Comparison of ENCODE assay signal across 10 mouse cellular contexts in genomic region chr2:30599621-30600020, GRCm38 (mm10). TPM values are rescaled to one million over a fixed set of nuclear protein-coding genes. Genes with fewer than 3 reads are reported as not detected.
DNase-seq lines count a peak whose midpoint lies in the region; ATAC-seq and TF ChIP-seq lines count a peak whose summit lies in the region.
"Had no signal": no experiment of that assay in that cellular context is flagged by ENCODE, and none has a peak within 500 bp of the region (broad histone marks: within the 10 kb centered on the region; RNA-seq: fewer than 3 reads in every experiment).

No protein-coding gene starts in this region.

- no peak overlapping the region for H3K4me3 ChIP-seq in embryonic facial prominence, embryonic 15.5 days (replicated peaks)
- H3K4me3 ChIP-seq in forebrain, embryonic 13.5 days, result no peak overlapping the region
- H3K4me3 ChIP-seq in liver, postnatal 0 days (ENCODE audit: low read depth, low read length), result no peak overlapping the region
- H3K4me3 ChIP-seq: liver, embryonic 12.5 days had no signal

- no peak for TF ChIP-seq CTCF in liver, postnatal 0 days (IDR thresholded peaks at IDR 0.05; ENCODE audit: low read depth)

- peaks cover 62% of the 10 kb centered on the region for H3K4me1 ChIP-seq in embryonic facial prominence, embryonic 15.5 days
- H3K4me1 ChIP-seq in forebrain, embryonic 13.5 days, result peaks cover 43% of the 10 kb centered on the region
- peaks cover 27% of the 10 kb centered on the region for H3K4me1 ChIP-seq in liver, postnatal 0 days (ENCODE audit: insufficient read depth)

- no peak for TF ChIP-seq EP300 in liver, postnatal 0 days (IDR thresholded peaks at IDR 0.05; ENCODE audit: low read depth)

- H3K9me3 ChIP-seq in embryonic facial prominence, embryonic 15.5 days (replicated peaks), result no peaks in the 10 kb centered on the region
- no peaks in the 10 kb centered on the region for H3K9me3 ChIP-seq in forebrain, embryonic 13.5 days (replicated peaks)
- no peaks in the 10 kb centered on the region for H3K9me3 ChIP-seq in liver, postnatal 0 days (ENCODE audit: low read length)
- H3K9me3 ChIP-seq: liver, embryonic 12.5 days had no signal

- H3K27ac ChIP-seq in embryonic facial prominence, embryonic 15.5 days (replicated peaks), result peak overlapping the region; percentile 96
- no peak overlapping the region for H3K27ac ChIP-seq in forebrain, embryonic 13.5 days
- no peak overlapping the region for H3K27ac ChIP-seq in liver, postnatal 0 days (ENCODE audit: low read depth)
- H3K27ac ChIP-seq: liver, embryonic 12.5 days had no signal

- no peaks in the 10 kb centered on the region for H3K27me3 ChIP-seq in embryonic facial prominence, embryonic 15.5 days
- H3K27me3 ChIP-seq in forebrain, embryonic 13.5 days, result no peaks in the 10 kb centered on the region
- 0 out of 2 replicates have a peak, but pooled peaks cover 4% of the 10 kb centered on the region for H3K27me3 ChIP-seq in liver, postnatal 0 days (ENCODE audit: insufficient read depth, low read length)

- ATAC-seq in embryonic facial prominence, embryonic 15.5 days (ENCODE audit: insufficient number of reproducible peaks, low FRiP score, low TSS enrichment, low read depth), result no peak
- no peak for ATAC-seq in forebrain, embryonic 13.5 days
- no peak for ATAC-seq in liver, postnatal 0 days
- ATAC-seq: liver, embryonic 12.5 days had no signal

- 35% methylated on average over 3 of the region's 3 CpGs for WGBS in embryonic facial prominence, embryonic 15.5 days
- 63% methylated on average over 3 of the region's 3 CpGs for WGBS in forebrain, embryonic 13.5 days
- WGBS in liver, postnatal 0 days (ENCODE audit: insufficient replicate concordance), result 35% methylated on average over 3 of the region's 3 CpGs

- H3K36me3 ChIP-seq in embryonic facial prominence, embryonic 15.5 days, result no peaks in the 10 kb centered on the region
- H3K36me3 ChIP-seq in forebrain, embryonic 13.5 days (ENCODE audit: poor library complexity, severe bottlenecking), result no peaks in the 10 kb centered on the region
- no peaks in the 10 kb centered on the region for H3K36me3 ChIP-seq in liver, postnatal 0 days (replicated peaks; ENCODE audit: insufficient read depth, low read length)
- H3K36me3 ChIP-seq: liver, embryonic 12.5 days had no signal

- no peak overlapping the region for H3K9ac ChIP-seq in embryonic facial prominence, embryonic 15.5 days
- H3K9ac ChIP-seq in forebrain, embryonic 13.5 days, result no peak overlapping the region
- H3K9ac ChIP-seq in liver, postnatal 0 days (replicated peaks), result no peak overlapping the region
- H3K9ac ChIP-seq: liver, embryonic 12.5 days had no signal

- peak; percentile 5 for DNase-seq in kidney, adult 11 months
- no peak for DNase-seq in kidney, adult 9 months
- DNase-seq in 3T3-L1 (ENCODE audit: low read depth, low spot score), result peak; percentile 57
- peak; percentile 32 for DNase-seq in CD4-positive helper T cell, adult 2 months (ENCODE audit: low read depth, low spot score)
- no peak for DNase-seq in liver, postnatal 0 days
- DNase-seq: gastrocnemius, postnatal 25 days; spleen, adult 18-20 months had no signal

- no peak overlapping the region for H3K4me2 ChIP-seq in embryonic facial prominence, embryonic 15.5 days (replicated peaks)
- no peak overlapping the region for H3K4me2 ChIP-seq in forebrain, embryonic 13.5 days
- H3K4me2 ChIP-seq in liver, postnatal 0 days (ENCODE audit: low read depth, low read length), result no peak overlapping the region

RNA-seq across cellular contexts. Expression of gene Cstad, which starts 4.8 kb away (rescaled TPM):
- polyA plus RNA-seq in embryonic facial prominence, embryonic 15.5 days (2015; fragmentation: Nextera tagmentation; extraction: Ambion mirVana), result 1.8 and 3.2 TPM in 2 replicates
- 0.49 and 1.1 TPM in 2 replicates for polyA plus RNA-seq in forebrain, embryonic 13.5 days (2015; fragmentation: Nextera tagmentation; extraction: Ambion mirVana)
- polyA plus RNA-seq in liver, postnatal 0 days (2015; fragmentation: Nextera tagmentation; extraction: Ambion mirVana), result 0.22 TPM in 2 replicates

Comparison
In these comparisons a context has a peak if more than half of its experiments do, and no peak if none do; other contexts are left out.
1. DNase-seq: peak in kidney, adult 11 months (single experiment), 3T3-L1 (single experiment) and CD4-positive helper T cell, adult 2 months (single experiment); none in kidney, adult 9 months (single experiment) and liver, postnatal 0 days (single experiment).